Mouse (Mus musculus) MN1 (cell line): ENCODE measurements around the gene Ccser2.
A peak's percentile ranks its signal among the peaks of the same experiment; 100 is the strongest.
"Not testable (repeated sequence)": the region's sequence is repeated elsewhere in the genome, so short reads cannot be mapped to it uniquely, and the experiment has no call there.

ENCODE experiments used
- DNase-seq: peaks from one replicate; pipeline ENCODE4 v3.0.0-alpha.2; 2016; ENCODE audit warnings: low spot score

Ccser2 gene

DNA sequence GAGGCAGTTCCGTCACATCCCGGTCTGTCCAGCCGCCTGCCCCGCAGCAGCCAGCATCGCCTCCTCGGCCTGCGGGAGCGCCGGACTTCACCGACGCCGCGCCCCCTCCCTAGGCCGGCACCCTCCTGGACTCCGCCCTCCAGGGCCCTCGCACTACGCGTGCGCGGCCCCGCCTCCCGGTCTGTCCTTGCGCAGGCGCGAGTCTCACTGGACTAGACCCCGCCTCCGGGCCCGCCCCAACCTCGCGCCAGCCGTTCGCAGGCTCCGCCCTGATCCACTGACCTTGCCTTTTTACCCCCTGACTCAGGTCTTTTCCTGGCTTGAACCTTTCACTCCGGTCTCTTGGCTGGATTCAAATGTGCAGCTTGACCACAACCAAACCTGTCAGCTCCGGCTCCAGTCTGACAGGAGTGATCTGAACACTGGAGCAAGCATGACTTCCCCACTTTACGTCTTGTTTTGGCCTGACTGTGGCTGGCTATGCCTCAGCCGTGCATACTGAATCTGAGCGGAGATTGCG, at the start of gene Ccser2:
Gene Ccser2, minus strand, starts transcription at position 150 of the 520 bp plus-strand sequence.
- DNase-seq = peak; percentile 97

DNA sequence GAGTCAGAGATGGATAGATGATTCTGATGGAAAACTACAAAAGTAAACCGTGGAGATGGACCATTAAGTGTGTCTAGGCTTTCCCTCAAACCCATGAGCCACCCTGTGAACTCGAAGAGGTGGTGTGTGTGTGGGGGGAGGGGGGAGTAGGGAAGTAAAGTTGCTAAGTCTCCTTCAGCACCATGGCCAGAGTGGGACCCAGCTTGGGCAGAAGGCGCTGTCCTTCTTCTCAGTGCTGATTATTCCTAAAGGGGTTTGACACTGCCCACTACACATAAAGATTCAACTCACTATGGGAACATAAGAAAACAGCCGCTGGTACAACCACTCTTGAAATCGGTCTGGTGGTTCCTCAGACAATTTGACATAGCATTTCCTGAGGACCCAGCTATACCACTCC, 47.3 kb upstream of the Ccser2 start:
- no peak for DNase-seq

DNA sequence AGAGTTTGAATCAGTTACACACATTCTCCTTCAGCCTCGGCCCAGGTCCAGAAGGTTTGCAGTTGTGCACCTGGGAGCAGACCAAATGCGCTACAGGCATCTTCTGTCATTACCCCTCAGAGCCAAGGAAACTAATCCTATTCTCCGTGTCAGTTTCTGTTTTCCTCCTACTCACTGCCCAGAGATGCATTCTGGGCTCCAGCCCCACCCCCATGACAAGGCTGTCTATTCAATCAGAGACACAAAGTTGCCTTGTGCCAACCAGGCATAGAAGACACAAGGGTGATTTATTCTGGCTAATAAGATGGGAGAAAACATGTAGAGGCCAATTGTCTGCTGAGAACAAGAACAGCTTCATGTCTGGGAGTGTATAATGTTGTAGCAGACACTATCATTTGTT, 45.1 kb upstream of the Ccser2 start:
- no peak for DNase-seq

DNA sequence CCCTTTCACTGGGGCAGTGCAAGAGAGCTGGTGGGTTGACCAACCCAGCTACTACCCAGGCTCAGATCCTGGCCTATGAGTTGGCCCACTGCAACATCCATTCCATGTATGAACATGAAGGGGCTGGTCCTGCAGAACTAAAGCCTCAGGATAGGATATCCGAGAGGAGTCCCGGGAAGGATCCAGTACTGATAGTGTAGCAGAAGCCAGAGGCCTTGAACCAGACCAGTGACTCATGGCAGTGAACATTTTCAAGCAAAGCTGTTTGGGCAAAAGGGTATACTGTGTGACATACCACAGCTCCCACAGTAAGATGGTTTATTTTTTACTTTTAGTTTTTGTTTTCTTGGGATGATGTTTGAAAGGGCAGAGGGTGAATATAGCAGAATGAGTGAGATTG, 41.1 kb upstream of the Ccser2 start:
- no peak for DNase-seq

DNA sequence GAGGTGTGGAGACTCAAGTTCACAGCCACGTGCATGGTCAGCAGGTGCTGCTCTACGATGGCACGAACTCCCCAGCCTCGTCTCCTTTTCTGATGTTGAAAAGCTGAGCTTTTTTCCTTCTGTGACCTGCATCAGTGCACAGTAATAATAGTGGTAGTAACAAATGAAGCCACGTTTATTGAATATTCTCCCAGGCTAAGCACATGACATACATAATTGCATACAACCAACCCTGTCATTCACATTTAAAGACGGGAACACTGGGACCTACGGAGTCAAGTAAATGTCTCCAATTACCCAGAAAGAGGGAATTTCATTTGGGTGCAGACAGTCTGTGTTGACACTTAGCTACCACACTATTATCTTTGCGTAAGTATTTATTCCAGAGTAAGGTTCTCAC, 37.9 kb upstream of the Ccser2 start:
- DNase-seq = no peak

DNA sequence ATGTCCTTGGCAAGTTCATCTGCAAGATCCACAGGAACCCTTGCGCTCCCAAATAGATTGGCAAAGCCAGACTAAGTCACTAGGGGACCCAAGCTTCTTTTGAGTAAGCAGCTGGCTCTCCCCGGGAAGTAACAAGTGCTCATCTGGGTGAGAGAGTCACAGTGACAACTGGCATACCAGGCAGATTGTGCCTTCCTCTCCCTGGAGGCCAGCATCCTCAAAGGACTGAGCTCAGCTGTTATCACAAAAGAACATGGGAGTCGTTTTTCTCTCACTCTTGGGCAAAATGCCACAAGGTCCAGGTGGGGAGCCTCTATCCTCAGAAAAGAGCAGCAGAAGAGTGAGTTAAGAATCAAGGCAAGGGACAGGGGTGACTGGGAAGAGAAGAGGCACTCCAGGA, 37.3 kb upstream of the Ccser2 start:
- no peak for DNase-seq

DNA sequence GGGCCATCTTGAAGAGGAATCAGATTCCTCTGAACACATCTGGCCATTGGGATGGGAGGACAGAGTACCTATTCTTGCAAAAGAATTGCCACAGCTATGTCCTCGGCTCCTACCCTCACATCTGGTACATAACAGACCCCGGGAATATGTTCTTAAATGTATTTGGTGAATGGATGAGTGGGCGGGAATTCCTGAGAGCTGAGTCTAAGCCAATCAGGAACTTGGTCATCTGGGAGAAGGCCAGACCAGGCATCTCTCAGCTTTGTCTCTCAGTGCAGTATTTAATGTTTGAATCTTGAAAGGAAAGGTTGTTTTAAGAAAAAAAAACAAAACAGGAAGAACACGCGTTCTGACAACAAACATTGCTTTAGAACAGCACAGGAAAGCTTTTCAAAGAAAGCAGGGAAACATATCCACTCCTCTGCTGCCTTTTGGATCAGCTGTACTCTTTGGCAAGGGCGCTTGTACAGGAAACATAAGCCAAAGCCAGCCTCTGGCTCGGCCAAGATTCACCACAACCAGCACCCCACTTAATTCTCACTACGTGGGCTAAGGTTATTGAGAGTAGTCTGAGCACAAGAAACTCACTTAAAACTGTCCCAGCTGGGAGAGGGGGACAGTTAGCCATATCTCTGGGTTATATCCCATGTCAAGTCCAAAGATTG, 35.0 kb upstream of the Ccser2 start:
- DNase-seq = no peak

DNA sequence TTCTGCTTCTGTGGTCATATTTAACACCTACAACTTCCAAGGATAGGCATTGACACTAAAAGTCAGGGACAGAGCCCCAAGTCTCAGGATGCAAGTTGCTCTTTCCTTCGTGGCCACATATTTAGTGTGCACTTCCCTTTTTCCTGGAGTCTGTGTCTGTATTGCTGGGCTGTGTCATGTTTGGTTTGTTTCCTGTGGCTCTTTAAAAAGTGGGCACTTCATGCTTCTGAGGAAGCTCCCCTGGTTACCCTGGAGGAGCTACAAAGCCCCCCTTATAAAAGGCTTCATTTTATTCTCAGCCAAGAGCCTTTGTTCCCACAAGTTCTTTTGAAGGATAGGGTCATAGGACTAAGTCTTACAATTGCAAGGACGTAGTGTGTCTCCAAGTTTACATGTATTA, 34.3 kb upstream of the Ccser2 start:
- DNase-seq = no peak

DNA sequence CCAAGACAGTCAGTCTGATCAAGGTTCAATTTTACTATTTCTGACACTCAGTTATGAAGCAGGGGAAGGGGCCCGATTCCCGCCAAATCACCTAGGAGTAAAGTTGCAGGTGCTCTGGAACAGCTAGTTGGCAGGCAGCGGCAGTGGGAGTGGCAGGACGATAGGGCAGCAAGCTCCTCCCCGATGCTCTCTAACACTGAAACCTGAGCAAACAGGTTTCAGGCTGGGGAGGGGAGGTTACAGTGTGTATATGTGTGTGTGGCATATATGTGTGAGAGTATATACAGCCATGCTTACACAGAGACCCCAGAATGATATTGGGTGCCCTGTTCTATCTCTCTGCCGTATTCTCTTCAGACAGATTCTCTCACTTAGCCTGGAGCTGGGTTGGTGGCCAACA, 32.2 kb upstream of the Ccser2 start:
- not testable (repeated sequence) for DNase-seq

DNA sequence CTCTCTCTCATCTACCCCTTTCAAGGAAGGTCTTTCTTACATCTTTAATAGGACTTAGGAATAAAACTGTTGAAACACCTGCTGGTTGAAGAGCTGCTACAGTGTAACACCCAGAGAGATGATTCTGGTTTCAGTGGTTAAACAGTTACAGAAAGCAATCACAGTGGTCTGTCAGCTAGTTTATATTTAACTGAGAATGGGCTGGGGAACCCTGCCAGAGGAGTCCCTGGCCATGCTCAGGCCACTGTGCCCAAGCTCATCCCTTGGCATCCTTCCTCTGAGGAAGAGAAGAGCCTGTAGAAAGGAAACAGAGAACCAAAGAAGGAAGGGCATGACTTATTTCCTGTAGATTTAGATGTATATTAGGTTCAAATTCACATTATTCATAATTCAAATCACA, 21.2 kb upstream of the Ccser2 start:
- DNase-seq = no peak

DNA sequence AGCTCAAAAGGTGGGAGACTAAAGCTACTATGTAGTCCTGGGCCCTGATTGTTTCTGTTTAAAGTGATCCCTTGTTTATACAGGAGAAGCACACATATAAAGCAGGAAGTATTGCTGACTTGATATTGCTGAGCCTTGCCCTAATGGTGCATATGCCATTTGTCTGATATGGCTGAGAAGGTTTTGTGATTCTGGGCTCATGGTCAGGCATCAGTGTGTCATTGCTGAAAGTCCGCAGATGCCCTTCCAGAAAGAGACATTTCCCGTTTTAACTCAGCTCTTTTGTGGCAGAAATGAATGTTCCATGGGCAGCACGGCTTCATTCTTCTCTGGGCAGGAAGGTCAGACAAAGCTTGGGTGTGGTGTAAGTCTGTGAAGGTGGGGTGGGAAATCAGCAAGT, 17.1 kb upstream of the Ccser2 start:
- no peak for DNase-seq

DNA sequence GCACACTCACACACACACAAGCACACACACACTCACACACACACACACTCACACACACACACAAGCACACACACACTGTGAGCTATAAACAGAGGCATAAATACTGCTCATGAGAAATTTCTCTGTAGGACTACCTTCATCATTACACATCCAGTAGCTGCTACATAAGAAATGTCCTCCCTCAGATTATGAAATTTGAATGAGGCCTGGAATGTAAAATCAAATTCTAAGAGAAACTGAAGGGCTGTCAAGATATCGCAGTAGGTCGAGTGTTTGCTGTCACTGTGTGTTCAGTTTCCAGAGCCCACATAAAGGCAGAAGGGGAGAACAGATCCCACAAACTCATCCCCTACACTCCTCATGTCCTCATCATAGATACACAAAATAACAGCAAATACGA, 6.4 kb upstream of the Ccser2 start:
- no peak for DNase-seq

DNA sequence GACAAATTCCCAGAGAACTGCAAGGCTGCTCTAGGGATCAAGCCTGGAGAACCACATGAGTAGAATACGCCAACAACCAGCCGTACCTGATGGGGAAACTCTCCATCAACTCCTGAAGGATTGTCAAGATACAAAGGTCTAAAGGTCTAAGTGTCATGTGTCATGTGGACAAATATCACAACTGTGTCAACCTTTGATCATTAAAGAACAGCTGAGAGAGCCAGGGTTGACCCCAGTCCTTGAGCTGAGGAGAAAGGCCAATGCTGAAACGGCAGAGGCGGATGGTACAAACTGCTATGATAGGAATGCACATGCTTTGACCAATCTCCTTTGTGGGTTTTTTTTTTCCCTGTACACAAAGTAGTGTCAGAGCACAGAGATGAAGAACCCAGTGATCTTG, 2.6 kb upstream of the Ccser2 start:
- no peak for DNase-seq

DNA sequence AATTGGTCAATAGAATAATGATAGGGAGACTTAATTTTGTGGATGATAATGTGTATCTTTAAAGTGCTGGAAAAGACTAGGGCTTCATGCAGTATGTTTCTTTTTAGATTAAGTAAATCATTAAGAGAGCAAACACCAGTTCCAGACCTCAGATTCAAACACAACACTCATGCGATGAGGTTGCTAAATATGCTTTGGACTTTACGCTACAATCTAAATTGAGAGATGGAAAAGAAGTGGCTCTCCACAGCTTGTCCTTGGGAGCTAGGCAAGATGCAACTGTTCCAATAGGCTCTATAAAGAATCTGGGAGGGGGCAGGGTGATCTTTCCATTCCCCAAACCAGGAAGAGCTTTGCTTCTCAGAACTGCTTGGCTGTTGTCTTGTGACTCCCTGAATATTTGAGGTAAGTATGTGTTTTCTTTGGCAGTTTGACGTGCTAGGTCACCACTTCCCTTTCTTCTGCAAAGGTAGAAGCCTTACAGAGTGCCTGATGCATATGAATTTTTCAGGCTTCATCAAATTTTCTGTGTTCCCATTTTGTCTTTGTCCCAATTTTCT, 1.4 kb upstream of the Ccser2 start:
- DNase-seq = no peak

DNA sequence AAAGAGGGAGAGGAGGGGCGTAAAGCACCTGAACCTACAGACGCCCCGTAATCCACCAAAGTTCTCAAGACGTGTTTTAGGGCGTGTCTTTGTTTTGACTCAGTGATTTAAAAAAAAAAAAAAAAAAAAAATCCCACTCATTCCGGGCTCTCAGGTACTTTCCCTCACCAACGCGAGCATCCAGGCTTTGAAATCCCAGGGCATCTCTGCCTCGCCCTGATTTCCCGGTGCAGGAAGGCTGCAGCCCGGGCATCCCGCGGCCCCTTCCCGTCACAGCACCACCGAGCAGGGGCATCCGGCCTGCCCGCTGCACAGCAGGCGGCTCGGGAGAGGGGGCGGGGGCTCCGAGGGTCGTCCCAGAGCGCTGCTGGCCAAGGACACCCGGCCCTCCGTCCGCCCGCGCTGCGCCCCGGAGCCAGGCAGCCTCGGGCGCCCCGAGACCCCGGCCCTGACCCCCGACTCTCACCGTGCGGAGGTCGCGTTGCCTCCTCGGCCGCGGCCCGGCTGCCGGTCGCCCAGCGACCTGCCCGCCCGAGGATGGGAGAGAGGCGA, 425 bp downstream of the Ccser2 start:
- peak; percentile 53 for DNase-seq

DNA sequence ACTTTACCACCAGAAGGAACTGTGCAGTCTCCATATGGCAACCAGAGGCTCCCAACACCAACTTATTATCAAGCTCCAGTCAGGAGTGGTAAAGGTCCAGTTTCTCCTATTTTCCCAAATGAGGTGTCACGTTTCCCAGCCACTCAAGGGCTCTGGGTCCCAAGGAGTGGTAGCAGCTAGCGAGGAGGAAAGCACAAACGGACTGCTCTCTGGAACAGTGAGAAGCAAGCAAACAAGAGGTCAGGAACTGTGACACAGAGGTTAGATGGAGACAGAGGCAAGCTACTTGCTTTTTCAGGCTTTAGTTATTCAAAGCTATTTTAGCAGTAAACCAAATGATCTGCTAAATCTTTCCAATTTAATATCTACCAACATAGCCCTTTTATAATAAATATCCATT, 3.2 kb downstream of the Ccser2 start:
- no peak for DNase-seq

DNA sequence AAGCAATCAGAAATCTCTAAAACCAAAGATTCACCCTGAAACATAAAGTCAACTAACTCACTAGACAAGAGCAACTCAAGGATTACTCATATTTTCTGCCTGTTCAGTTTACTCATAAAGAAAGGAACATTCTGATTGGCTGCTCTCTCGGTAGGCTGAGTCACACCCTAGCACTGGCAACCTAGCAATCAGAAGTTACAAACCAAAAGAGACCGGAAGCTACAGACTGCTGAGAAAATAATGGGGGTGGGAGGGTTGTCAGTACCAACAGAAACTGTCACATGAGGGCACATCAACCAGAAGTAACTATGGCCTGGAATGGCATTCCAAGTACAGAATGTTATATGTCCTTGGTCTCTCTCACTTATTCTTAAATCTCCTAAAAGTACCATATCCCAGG, 6.1 kb downstream of the Ccser2 start:
- no peak for DNase-seq

DNA sequence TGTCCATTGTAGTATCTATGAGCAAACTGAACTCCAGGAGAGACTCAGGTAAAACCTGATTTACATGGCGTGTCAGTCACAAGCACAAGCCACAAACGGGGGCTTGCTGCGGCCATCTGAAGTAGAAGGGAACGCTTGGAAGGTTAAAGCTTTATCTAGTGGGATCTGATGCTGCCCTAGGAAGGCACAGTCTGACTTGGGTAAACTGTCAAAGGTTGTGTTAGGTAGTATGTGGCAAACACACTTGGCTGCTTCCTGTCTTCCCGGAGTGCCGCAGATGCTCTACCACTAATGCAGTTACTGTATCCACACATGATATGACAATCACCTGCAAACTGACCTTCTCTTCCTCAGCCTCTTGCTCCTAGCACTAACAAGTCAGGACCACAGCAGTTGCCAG, 10.9 kb downstream of the Ccser2 start:
- DNase-seq = no peak

DNA sequence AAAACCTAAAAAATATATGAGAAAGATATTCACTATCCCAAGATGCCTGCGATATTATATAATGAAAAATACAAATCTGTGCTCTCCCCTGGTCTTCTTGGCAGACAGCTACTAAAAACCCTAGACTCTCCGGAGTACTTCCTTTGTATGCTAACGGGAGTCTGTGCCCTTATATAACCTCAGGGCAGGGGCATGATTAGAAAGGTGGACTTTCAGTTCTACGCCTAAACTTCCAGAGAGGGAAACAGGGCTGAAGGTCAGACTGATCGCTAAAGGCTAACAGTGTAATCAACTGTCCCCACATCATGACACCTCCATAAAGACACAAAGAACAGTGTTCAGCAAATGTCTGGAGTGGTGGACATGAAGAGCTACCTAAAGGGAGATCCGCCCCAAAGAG, 11.3 kb downstream of the Ccser2 start:
- no peak for DNase-seq

DNA sequence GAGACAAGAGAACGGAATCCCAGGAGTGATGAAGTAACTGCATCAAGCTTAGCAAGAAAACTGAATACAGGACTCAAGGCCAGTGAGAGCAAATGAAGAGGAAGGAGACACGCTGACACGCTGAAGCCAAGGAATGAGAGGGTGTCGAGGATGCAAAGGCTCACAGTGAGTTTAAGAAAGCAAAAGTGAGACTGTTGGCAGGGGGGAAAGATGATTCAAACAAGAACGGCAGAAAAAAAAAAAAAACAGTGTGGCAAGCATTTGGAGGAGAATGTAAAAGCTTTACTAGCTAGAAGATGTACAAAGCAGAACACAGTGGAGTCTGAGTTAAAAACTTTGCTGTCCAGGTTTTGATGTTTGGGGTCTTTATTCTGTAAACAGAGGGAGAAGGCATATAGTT, 11.9 kb downstream of the Ccser2 start:
- DNase-seq = no peak

DNA sequence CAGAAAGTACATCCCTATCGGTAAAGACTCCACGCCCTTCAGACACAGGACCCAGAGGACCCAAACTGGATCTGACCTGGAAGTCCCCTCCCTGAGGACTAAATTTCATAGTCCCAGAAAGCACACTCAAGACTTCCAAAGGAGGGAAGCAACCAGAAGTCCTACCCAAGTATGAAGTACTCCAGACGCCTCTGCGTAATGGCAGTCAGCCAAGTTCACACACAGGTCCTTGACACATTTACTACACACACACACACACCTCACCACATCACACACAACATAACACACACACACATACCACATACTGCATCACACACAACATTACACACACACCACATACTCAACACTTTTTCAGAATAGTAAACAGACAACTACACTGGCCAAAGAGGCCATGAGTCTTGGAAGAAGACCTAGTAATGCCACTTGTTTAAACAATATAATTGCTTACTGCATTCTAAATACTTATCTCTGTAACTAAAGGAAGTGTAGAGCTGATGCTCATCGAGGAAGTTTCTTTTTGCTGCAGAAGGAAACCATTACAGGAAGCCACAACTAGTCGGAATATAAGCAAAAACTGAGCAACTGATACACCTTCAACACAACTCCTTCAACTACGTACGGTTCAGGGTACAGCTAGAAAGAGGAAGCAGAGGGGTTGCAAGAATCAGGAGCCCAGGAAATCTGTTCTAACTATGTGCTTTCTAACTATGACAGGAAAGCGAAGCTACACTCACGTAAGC, 15.7 kb downstream of the Ccser2 start:
- no peak for DNase-seq

DNA sequence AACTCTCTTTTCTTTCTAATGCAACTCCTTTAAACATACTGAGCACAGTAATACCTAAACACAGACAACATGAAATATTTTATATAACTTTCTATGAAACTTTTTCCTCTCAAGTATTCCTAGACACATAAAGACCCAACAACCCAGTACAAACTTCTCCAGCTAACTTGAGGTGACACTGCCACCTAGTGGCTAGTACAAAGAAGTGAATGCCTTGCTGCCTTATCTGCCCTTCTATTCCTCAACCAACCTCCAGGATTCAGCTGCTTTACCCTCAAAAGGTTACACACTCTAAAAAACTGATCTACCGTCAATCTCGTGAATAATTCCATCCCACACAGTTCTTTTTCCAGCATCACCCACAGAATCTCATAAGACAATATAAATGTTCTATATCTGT, 16.4 kb downstream of the Ccser2 start:
- peak; percentile 44 for DNase-seq

DNA sequence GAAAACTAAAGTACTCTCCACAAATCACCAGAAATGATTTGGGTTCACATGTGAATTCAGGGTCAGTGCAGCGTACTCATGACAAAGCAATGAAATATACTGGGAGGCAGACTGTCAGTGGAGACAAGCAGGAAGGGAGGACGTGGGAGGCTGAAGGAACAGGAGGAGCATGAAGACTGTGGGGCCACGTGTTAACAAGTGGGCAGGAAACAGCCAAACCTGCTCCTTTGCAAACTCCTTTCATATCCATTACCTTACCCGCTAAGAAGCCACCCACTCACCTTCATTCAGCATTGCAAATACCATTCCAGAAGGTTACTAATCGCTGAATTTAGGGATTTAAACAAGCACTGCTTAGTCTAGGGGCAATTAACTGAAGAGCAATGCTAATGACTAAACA, 25.9 kb downstream of the Ccser2 start:
- no peak for DNase-seq
